Mouse (Mus musculus) right cerebral cortex, postnatal 14 days (tissue): Measurements from ENCODE around the gene Slc2a6.

Experiments
- DNase-seq: peaks from one replicate; pipeline ENCODE4 v3.0.0; 2022

The Slc2a6 gene

GRCm38 (mm10) chr2:27032361-27032760 lies 4.6 kb upstream of the Slc2a6 start:
- DNase-seq, result no peak

DNA sequence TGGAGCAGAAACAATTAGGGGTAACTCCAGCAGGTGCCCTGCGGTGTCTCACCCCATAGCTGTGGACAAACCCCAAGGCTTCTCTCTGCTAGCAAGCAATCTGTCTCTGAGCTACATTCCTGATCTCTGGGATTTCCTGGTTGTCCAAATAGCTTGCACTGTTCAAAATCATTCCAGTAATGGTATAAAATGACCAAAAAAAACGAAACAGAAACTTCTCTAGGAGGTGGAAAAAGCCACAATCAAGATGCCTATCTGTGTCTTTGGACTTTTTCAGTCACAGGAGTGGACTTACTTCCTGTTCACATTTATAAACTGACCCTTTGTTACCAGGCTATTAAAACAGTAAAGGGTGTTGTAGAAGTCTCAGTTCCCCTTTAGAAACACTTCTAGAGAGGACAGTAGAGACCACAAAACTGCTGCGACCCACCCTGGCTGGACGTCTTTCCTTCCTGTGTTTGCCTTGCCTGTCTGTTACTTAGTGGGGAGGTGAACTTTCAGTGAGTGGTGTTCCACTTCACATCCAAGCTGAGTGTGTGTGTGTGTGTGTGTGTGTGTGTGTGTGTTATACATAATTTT lies 728 bp upstream of the Slc2a6 start:
- no peak for DNase-seq

DNA sequence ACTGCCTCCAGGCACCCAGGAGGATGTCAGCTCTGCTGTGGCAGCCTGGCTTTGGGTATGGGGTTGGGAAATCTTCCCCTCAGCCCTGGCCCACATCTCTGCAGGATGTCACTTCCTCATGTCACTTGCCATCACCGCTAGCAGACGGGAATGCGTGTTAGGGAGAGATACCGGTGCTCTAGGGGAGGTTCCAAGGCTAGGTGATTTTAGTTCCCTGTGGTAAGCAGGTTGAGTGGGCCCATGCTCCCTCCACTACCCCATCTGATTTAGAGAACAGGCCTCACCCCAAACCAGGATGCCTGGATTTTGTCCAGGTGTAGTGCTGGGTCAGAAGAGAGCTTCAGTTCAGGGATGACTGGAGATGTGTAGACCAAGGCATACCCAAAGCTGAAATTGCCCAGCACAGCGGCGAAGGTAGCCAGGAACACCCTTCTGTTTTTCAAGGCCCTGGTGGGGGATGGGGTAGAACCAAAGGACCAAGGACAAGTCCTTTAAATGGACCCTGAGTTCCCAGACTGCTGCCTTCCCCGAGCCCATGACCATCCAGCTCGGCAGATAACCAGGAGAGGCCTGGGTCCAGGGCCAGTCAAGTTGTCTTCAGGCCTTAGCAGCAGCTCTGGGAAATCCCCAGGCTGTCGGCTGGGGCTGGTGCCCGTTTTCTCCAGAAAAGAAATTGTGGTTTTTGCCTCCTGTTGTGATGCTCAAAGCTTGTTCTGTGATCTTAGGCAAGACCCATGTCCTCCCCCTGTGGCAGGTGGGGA lies 761 bp downstream of the Slc2a6 start:
- DNase-seq, result no peak

GRCm38 (mm10) chr2:27026332-27026731 lies 1.5 kb downstream of the Slc2a6 start:
- DNase-seq, result no peak

- DNase-seq, result no peak
These were observed 2.3 kb downstream of the Slc2a6 start for GRCm38 (mm10) chr2:27025545-27025944.

- no peak for DNase-seq
These were observed 3.7 kb downstream of the Slc2a6 start for GRCm38 (mm10) chr2:27024136-27024535.

DNA sequence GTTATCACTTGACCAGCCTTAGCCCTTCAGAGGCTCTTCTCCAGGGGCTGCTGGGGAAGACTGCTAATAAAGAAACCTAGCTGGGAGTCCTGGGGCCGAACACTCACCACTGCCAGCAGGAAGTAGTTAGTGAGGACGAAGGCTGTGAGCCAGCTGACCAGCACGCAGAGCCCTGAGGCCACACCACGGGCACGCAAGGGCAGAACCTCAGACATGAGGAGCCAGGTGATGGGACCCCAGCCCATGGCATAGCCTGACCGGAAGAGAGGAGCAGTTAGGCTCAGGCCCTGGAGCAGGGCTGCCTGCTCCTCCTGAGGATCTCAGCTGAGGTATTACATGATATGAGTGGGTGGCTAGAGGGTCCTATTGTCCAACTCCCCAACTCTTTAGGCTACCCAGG lies 5.2 kb downstream of the Slc2a6 start:
- no peak for DNase-seq

- DNase-seq, result no peak
These were observed 6.7 kb downstream of the Slc2a6 start for GRCm38 (mm10) chr2:27021103-27021502.

- DNase-seq, result no peak
These were observed 8.3 kb downstream of the Slc2a6 start for GRCm38 (mm10) chr2:27019530-27019929.

- DNase-seq, result peak; percentile 83
These were observed 10.0 kb downstream of the Slc2a6 start for GRCm38 (mm10) chr2:27017802-27018201.

DNA sequence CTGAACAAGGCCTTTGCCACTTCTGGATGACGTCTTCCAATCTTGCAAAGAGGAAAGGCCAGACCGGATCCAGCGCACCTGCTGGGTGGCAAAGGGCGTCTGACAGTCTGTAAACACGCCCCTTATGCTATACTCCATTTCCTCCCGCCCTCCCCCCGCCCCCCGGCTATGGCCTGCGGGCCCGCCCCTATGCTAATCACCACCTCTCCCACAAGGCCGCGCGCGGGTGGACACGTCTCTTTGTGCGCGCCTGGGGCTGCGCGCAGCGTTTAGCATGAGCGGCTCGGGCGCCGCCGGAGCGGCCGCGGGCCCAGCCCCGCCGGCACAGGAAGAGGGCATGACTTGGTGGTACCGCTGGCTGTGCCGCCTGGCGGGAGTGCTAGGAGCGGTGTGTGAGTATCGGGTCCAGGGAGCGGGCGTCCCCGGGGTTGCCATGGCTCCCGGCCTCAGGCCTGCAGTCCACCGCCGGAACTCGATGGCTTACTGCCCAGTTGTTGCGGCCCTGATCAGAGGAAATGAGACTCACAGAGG lies 18.0 kb downstream of the Slc2a6 start, which contains the start of gene Cacfd1:
Gene Cacfd1, plus strand, starts transcription at position 213 of the 531 bp plus-strand sequence.
- peak; percentile 85 for DNase-seq

GRCm38 (mm10) chr2:27007701-27008100 lies 20.1 kb downstream of the Slc2a6 start:
- no peak for DNase-seq

- no peak for DNase-seq
These were observed 21.5 kb downstream of the Slc2a6 start for GRCm38 (mm10) chr2:27006255-27006654.

GRCm38 (mm10) chr2:26997993-26998392 lies 29.8 kb downstream of the Slc2a6 start:
- DNase-seq, result no peak

DNA sequence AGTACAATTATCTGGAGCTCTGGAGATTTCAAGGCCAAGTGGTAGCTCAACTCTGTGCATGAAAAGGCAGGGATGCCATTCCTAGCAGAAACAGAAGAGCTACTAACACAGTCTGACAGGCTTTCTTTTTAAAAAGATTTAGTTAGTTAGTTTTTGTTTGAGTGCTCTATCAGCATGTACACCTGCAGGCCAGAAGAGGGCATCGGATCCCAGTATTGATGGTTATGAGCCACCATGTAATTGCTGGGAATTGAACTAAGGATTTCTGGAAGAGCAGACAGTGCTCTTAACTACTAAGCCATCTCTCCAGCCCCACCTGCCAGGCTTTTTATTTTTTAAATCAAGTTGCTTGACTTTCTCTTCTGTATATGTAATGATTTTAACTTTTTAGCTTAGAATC lies 30.3 kb downstream of the Slc2a6 start:
- no peak for DNase-seq

GRCm38 (mm10) chr2:26993936-26994335 lies 33.9 kb downstream of the Slc2a6 start:
- no peak for DNase-seq

- DNase-seq, result no peak
These were observed 43.2 kb downstream of the Slc2a6 start for GRCm38 (mm10) chr2:26984640-26985039.

GRCm38 (mm10) chr2:26984179-26984578 lies 43.6 kb downstream of the Slc2a6 start:
- DNase-seq, result no peak

GRCm38 (mm10) chr2:26980361-26980760 lies 47.4 kb downstream of the Slc2a6 start:
- DNase-seq, result no peak

DNA sequence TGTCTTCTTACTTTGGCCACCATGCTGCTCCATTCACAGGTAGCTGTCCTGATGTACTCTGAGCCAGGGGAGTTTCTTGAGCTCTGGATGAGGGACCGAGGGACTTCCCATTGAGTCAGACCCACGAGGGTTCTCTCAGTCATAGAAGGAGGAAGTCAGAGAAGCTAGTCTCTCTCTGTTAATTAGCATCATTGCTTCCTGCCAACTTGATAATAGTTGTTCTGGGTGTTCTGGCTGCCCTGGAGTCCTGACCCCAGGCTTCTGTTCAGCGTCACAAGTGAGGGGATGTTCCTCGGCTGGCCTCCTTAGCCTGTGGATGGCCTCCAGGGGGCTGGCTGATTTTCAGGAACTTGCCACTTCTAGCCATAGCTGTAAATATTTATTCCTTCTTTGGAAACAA lies 53.8 kb downstream of the Slc2a6 start:
- no peak for DNase-seq

DNA sequence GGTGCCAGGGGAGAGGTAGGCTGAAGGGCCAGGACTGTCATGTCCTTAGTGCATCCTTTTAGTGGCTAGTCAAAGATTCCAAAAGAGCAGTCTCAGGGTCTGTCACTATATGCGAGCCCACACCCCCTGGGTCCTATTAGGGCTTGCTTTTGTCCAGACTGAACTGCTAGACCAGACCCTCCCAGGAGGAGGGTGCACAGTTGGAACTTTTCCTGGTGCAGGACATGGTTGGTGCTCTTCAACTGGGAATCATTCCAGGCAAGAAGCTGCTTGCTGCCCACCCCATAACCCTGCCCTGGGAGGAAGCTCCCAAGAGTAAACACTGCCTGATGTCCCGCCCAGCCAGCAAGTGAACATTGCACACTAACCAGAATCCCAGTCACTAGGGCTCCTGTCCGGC lies 54.7 kb downstream of the Slc2a6 start, which contains the start of gene Adamts13:
Gene Adamts13, plus strand, starts transcription at position 301 of the 400 bp plus-strand sequence.
- DNase-seq, result no peak
